Mouse (Mus musculus): ENCODE measurements around the gene Dnm1. TPM values are rescaled to one million over a fixed set of nuclear protein-coding genes. Genes with fewer than 3 reads are reported as not detected.

Gene Dnm1
- total RNA-seq, 2 experiments from 2014 or later: 9.8 to 13.5 TPM

- intact Hi-C loops (cut with DNase I; ENCODE audit: low total_unique reads): no loop called here
- no peak for DNase-seq
These were observed 9.8 kb downstream of the Dnm1 start for GRCm38 (mm10) chr2:32343351-32343671.

GRCm38 (mm10) chr2:32342539-32343350, 10.4 kb downstream of the Dnm1 start:
- intact Hi-C loops (cut with DNase I; ENCODE audit: low total_unique reads): no loop called here
- DNase-seq: peak; percentile 69

GRCm38 (mm10) chr2:32342039-32342438, 11.1 kb downstream of the Dnm1 start:
- intact Hi-C loops (cut with DNase I; ENCODE audit: low total_unique reads): no loop called here
- no peak for DNase-seq

- intact Hi-C loops (cut with DNase I; ENCODE audit: low total_unique reads): no loop called here
- no peak for DNase-seq
These were observed 11.6 kb downstream of the Dnm1 start for GRCm38 (mm10) chr2:32341634-32341939.

DNA sequence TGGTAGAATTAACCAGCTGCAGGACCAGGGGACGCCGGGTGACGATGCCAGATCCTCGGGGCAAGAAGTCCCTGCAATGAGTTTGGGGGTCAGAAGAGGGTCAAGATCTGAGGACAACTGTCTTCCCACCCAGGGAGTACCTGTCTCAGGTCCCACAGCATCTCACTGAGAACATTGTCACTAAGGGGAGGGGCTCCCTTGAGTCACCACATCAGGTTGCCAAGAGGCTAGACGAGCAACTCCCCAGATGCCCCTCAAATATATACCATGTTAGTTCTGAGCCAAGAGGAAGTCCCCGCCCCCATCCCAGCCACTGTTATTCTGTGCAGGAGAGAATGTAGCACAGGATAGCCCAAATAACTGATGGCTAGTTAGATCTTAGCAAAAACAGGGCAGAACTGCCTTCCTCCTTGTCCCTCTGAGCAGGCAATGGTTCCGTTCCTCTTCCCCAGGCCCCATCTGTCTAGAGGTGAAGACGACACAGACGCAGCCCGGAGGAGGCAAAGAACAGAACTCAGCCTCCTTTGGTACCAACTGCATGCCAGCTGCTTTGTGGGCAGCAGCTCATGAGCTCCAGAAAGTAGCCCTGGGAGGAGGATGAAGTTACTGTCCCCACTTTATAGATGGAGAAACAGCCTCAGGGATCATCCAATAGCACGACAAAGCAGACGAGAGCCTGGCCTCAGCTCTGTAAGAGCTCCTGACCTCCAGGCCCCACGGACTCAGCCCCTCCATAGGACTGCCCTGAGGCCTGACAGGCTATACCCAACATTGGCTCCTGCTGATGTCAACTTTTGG, 12.1 kb downstream of the Dnm1 start:
- intact Hi-C loops (cut with DNase I; ENCODE audit: low total_unique reads): no loop called here
- no peak for DNase-seq

- intact Hi-C loops (cut with DNase I; ENCODE audit: low total_unique reads): no loop called here
- DNase-seq: no peak
These were observed 13.1 kb downstream of the Dnm1 start for GRCm38 (mm10) chr2:32339912-32340642.

- intact Hi-C loops (cut with DNase I; ENCODE audit: low total_unique reads): no loop called here
- no peak for DNase-seq
These were observed 17.2 kb downstream of the Dnm1 start for GRCm38 (mm10) chr2:32335888-32336287.

DNA sequence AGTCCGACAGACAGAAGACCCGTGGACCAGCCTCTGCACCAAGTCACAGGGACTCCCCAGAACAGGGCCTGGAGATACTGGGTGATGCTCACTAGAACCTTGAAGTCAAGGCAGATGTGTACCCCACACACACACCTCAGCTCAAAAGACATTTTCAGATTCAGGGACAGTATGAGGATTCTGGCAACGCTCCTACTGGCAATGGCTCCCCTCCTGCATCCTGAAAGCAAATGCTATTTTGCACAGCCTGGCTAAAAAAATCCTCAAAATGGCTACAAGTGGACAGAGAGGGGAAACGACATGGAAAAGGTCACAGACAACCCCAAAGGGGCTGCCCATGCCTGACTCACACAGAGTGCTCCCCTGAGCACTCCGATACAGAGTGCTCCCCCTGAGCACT, 21.0 kb downstream of the Dnm1 start:
- no peak for DNase-seq
- intact Hi-C loops (cut with DNase I; ENCODE audit: low total_unique reads): no loop called here

DNA sequence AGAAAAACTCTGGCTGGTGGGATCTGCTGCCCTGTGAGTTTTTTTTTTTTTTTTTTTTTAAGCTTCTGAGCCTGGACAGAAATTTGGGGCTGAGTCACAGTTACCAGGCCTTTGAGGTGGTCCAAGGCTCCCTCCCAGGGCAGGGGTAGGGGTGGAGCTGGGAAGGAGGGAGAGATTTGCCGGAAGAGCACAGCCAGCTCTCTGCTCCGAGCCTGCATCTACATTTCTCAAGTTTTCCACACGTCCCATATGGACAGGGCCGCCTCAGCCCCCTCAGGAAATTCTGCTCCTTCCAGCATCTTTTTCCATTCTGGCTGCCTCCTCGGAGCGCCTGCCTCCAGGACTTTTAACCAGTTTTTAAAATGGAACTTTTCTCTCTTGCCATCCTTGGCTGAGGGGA, 23.6 kb downstream of the Dnm1 start:
- DNase-seq: no peak
- intact Hi-C loops (cut with DNase I; ENCODE audit: low total_unique reads): no loop called here

- intact Hi-C loops (cut with DNase I; ENCODE audit: low total_unique reads): no loop called here
- no peak for DNase-seq
These were observed 24.2 kb downstream of the Dnm1 start for GRCm38 (mm10) chr2:32328911-32329460.

DNA sequence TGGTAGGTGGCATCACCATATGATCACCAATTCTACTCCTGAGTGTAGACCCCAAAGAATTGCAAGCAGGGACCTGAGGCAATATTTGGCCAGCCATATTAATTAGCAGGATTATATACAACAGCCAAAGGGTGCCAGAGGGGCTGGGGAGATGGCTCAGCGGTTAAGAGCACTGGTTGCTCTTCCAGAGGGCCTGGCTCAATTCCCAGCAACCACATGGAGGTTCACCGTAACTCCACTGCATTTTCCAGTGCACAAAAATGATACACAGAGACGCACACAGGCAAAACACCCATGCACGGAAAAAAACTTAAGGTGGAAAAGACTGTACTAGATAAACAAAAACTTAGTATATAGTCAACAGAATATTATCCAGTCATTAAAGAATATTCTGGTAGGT, 25.9 kb downstream of the Dnm1 start:
- DNase-seq: no peak
- intact Hi-C loops (cut with DNase I; ENCODE audit: low total_unique reads): no loop called here

- intact Hi-C loops (cut with DNase I; ENCODE audit: low total_unique reads): no loop called here
- DNase-seq: no peak
These were observed 27.8 kb downstream of the Dnm1 start for GRCm38 (mm10) chr2:32325342-32325741.

DNA sequence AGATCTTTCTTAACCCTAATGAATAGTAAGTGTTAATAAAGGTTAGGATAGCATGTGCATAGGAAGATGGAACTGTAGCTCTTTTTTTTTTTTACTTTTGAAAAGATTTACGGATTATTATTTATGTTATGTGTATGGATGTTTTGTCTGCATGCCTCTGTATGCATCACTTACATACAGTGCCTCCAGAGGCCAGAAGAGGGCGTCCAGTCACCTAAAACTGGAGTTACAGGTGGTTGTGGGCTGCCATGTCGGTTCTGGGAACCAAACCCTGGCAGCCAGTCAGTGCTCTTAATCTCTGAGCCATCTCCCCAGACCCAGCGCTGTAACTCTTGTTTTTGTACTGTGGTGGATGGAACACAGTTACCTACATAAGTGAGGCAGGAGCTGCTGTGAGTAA, 28.8 kb downstream of the Dnm1 start:
- intact Hi-C loops (cut with DNase I; ENCODE audit: low total_unique reads): no loop called here
- no peak for DNase-seq

GRCm38 (mm10) chr2:32322754-32323741, 30.1 kb downstream of the Dnm1 start:
- intact Hi-C loops (cut with DNase I; ENCODE audit: low total_unique reads): no loop called here
- no peak for DNase-seq

DNA sequence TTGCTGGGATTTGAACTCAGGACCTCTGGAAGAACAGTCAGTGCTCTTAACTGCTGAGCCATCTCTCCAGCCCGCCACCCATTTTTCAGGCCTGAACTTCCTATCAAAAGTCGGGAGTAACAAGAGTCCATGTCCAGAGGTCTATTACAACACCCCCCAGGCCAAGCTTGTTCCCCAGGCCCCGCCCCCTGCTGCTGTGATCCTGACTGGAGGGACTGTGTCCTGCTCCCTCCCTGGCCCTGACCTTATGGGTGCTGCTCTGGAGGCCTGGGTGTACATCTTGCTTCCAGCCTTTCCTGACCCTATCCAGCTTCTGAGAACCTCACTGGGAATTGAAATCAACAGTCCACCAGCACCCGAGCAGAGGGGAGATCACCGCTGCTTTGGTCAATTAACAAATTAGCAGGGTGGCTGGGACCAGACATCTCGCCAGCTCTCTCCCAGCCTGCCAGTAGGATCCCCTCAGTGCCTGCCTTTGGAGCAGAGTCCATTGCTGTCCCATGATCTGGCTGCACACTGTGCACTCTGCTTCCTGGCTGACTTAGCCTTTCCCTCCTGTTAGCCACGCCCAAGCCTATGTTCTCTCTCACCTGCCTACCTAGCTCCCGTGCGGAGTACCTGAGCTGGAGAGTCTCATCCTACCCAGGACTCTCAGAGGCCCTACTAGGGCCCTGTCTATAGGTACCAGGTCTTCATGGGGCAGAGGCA, 31.4 kb downstream of the Dnm1 start:
- no peak for DNase-seq
- intact Hi-C loops (cut with DNase I; ENCODE audit: low total_unique reads): no loop called here

- no peak for DNase-seq
- intact Hi-C loops (cut with DNase I; ENCODE audit: low total_unique reads): no loop called here
These were observed 32.4 kb downstream of the Dnm1 start for GRCm38 (mm10) chr2:32320721-32321120.

DNA sequence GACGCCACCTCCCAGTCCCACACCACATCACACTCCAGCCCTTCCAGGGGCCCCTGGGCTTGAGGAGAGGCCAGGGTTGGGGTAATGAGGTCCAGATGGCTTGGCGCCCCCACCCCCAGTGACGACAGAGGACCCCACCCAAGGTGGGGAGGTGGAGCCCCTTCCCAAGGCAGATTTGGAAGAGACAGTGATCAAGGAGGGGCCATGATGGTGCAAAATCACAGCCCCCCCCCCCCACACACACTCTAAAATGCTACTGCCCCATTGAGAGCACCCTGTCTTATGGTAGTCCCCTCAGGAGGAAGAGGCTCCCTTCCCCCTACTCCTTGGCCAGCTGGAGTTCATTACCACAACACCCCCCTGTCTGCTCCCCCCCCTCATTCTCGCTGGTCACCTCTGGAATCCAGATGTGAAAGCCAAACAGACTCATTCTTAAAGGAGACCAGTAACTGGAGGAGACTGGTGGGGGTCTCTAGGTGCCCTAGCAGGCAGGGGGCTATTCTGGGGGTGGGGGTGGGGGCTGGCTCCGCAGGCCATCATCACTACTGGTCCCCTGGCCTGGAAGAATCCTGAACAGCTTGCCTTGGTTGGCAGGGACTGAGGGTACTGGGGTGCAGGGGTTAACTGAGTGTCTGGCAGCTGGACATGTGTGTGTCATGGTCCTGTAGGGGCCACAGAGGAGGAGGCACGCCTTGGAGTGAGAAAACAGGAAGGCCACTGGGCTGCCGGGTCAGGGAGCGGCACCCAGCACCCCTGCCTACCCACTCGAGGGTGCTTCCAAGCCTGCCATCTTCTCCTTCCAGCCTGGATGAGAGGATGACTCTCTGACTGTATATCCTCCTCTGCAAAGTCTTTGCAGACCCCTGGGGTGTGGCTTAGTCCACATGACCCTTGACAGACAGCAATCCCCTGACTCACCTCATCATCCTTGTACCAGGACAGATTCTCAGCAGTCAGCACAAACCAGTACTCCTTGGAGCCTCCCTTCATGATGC, 33.3 kb downstream of the Dnm1 start:
- intact Hi-C loops (cut with DNase I; ENCODE audit: low total_unique reads): no loop called here
- peak; percentile 78 for DNase-seq

All from gastrocnemius, postnatal 14 days (tissue).